Mouse (Mus musculus) mouse trophoblast stem cell (cell line): Measurements from ENCODE around the gene Pygm.

ENCODE experiments used
- in situ Hi-C, 2 experiments: fragments of 300-500 bp; cut with MseI, MboI; formaldehyde crosslinking; loops; 2 replicates in 1 of 2; 3 replicates in 1 of 2; pipeline ENCODE4 v1.15.1; 2025

Pygm gene

DNA sequence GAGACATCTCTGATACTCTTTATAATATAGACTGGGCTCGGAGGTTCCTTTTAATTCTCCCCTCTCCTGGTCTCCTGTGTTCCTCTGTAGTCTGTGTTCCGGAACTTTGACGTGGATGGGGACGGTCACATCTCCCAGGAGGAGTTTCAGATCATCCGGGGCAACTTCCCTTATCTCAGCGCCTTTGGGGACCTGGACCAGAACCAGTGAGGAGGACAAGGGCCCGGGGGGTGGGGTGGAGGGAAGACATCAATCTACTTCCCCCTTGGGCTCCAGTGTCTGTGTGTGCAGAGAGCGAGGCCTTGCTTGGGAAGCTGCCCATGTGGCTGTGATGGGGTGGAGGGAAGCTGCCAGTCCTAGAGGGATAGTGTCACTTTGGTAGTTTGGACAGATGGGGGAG lies 24.6 kb downstream of the Pygm start:
- in situ Hi-C loops = no loop called here

GRCm38 (mm10) chr19:6409176-6409575 lies 25.0 kb downstream of the Pygm start:
- in situ Hi-C loops = no loop called here

DNA sequence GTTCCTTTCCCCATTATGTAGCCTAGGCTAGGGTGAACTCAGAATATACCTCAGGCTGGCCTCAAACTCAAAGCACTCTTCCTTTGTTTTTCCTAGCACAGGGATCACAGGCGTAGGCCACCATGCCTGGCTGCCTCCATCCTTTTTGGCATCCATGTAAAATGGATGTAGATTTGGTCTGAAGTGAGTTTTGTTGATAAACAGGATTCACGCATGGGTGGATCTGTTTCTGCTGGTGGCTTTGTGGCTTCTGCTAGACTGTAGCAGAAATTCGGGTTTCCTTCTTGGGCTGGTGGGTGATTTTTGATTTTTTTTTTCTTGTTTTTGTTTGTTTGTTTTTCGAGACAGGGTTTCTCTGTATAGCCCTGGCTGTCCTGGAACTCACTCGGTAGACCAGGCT lies 25.7 kb downstream of the Pygm start:
- in situ Hi-C loops = no loop called here

DNA sequence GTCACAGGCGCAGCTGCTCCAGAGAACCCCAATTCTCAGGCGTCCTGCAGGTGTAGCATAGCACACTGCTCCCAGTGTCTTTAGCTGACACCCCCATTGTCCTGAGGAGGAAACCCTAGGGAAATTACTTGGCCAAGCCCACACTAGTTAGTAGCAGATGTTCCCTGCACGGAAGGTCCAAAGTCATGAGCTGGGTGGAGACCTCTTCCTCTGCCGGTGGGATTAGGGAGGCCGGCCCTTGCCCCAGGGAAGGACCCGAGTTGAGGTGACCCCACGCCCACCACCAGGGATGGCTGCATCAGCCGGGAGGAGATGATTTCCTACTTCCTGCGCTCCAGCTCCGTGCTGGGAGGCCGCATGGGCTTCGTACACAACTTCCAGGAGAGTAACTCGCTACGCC lies 28.6 kb downstream of the Pygm start:
- in situ Hi-C loops = no loop called here

GRCm38 (mm10) chr19:6415454-6415853 lies 31.3 kb downstream of the Pygm start:
- in situ Hi-C loops = no loop called here

- in situ Hi-C loops = no loop called here
These were observed 32.0 kb downstream of the Pygm start for GRCm38 (mm10) chr19:6416124-6416770.

DNA sequence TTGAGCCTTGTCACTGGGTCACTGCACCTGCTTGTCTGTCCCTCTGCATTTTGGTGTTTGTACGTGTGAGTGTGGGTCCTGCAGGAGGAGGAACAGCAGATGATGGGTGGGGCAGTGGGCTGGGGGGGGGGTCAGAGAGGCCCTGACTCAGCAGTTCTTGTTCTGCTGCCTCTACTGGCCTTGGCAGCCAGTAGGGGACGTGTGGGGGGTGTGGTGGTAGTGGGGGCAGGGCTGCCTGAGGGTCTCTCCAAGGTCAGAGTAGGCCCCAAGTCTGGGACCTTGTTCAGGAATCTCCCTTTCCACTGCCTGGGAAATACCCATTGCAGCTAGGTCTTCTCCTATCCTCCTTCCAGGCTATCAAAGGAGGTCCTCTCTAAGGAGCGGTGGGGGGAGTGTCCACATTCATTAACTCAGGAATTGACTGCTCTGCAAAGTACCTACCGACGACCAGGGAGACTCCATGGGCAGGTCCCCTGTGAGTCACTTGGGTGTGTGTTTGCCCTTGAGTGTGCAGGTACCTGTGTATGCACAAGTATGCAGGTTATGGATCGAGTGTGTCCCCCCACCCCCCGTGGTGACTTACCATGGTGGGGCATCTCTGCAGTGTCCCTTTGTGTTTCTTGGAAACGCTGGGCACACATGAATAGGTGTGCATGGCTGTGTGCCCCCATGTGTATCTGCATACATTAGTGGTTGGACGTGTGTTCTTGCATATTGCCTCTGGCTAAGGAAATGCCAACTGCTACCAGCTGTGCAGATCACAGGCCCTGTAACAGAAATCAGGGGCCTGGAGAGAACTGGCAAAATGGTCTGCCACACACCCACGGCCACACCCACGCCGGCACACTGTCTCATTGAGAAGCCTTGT lies 32.9 kb downstream of the Pygm start:
- in situ Hi-C loops = no loop called here

- in situ Hi-C loops = no loop called here
These were observed 34.2 kb downstream of the Pygm start, which contains the start of gene Nrxn2 for GRCm38 (mm10) chr19:6418233-6418879. Gene Nrxn2 (plus strand): TSS chr19:6418731.

- in situ Hi-C loops = no loop called here
These were observed 34.9 kb downstream of the Pygm start for GRCm38 (mm10) chr19:6418984-6419692.

- in situ Hi-C loops = no loop called here
These were observed 35.7 kb downstream of the Pygm start for GRCm38 (mm10) chr19:6419805-6420310.

GRCm38 (mm10) chr19:6420481-6421210 lies 36.4 kb downstream of the Pygm start:
- in situ Hi-C loops = no loop called here

GRCm38 (mm10) chr19:6421211-6421590 lies 37.0 kb downstream of the Pygm start:
- in situ Hi-C loops = no loop called here

GRCm38 (mm10) chr19:6422014-6422413 lies 37.8 kb downstream of the Pygm start:
- in situ Hi-C loops = no loop called here

- in situ Hi-C loops = no loop called here
These were observed 39.0 kb downstream of the Pygm start for GRCm38 (mm10) chr19:6423241-6423640.

DNA sequence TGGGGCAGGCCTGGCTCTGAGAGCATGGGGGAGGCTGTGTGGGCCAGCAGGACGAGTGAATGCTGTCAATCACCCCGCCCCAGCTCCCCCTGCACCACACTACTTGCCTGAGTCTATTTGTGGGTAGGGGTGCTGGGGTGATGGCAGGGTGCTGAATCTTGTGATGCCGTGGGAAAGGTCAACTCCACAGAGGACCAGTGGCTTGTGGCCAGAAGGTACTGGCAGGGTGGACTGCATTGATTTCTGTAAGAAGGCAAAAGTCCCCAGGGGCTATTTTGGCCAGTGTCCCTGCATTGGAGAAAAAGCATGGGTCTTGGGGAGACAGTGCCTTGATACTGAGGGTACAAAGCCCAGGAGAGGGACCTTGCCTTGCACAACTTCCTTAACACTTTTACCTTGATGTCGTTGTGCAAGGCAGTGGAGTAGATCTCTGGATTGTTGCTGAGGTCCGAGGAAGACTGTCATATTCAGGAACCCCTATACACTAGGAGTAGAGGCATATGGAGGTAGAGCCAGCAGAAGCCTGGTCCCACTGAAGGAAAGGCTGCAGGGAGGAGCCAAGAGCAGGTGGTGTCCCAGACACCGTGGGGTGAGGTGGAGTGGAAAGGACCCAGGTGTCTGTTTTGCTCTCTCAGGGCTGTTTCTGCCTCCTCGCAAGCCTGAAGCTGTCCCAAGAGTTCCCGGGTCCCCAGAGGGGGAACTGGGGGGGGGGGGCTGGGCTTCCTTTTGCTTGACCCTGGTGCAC lies 40.1 kb downstream of the Pygm start:
- in situ Hi-C loops = no loop called here

- in situ Hi-C loops = no loop called here
These were observed 41.4 kb downstream of the Pygm start for GRCm38 (mm10) chr19:6425595-6425994.

GRCm38 (mm10) chr19:6426703-6427500 lies 42.7 kb downstream of the Pygm start:
- in situ Hi-C loops = no loop called here

DNA sequence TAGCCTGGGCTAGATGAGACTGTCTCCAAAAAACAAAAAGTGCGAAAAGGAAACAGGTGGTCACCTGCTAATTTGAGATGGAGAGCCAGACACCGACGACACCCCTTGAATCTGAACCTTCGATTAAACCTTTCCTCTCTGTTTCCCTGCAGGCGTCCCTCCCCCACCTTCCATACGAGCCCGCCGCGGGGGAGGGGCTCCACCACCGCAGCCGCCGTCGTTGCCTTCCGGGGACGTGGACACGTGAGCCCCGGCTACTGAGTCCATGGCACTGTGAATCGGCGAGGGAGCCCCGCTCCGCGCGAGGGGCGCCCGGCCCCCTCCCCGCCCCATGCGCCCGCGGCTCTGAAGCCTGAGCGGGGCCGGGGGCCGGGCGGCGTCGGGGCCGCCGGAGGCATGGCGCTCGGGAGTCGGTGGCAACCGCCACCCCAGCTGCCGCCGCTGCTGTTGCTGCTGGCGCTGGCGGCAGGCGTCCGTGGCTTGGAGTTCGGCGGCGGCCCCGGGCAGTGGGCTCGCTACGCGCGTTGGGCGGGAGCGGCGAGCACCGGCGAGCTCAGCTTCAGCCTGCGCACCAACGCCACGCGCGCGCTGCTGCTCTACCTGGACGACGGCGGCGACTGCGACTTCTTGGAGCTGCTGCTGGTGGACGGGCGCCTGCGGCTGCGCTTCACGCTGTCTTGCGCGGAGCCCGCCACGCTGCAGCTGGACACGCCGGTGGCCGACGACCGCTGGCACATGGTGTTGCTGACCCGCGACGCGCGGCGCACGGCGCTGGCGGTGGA lies 43.6 kb downstream of the Pygm start:
- in situ Hi-C loops = no loop called here
